Mouse (Mus musculus): ENCODE measurements around the gene 1700018B08Rik. TPM values are rescaled to one million over a fixed set of nuclear protein-coding genes. Genes with fewer than 3 reads are reported as not detected.

1700018B08Rik gene
- polyA plus RNA-seq, 1 experiment = not detected

- Histone ChIP-seq H3ac (ENCODE audit: control insufficient read depth, insufficient read length, low read depth) (no peak overlapping the region), H3K27me3 (ENCODE audit: control insufficient read depth, insufficient read depth, insufficient read length) (no peaks in the 10 kb centered on the region), H3K79me3 (ENCODE audit: low read depth) (no peaks in the 10 kb centered on the region), H3K4me3 (ENCODE audit: insufficient read depth, poor library complexity, severe bottlenecking) (no peak overlapping the region), H3K36me3 (ENCODE audit: control insufficient read depth, insufficient read depth) (no peaks in the 10 kb centered on the region), H3K79me2 (ENCODE audit: control insufficient read depth, insufficient read depth) (no peaks in the 10 kb centered on the region)
- TF ChIP-seq FOSL1 (IDR thresholded peaks at IDR 0.05; ENCODE audit: insufficient read depth, low read length, poor library complexity, severe bottlenecking) = no peak
- TF ChIP-seq CTCF (IDR thresholded peaks at IDR 0.05; ENCODE audit: control insufficient read depth, insufficient read depth, insufficient read length) = no peak
- no peak for TF ChIP-seq USF1 (IDR thresholded peaks at IDR 0.05; ENCODE audit: low read depth)
- TF ChIP-seq MAX (IDR thresholded peaks at IDR 0.05) = no peak
Observed at GRCm38 (mm10) chr8:121561636-121562345, 17.7 kb upstream of the 1700018B08Rik start.

GRCm38 (mm10) chr8:121560432-121561100 is 16.4 kb upstream of the 1700018B08Rik start:
- Histone ChIP-seq H3K79me2 (ENCODE audit: control insufficient read depth, insufficient read depth) (no peaks in the 10 kb centered on the region), H3K27me3 (ENCODE audit: control insufficient read depth, insufficient read depth, insufficient read length) (no peaks in the 10 kb centered on the region), H3K4me3 (ENCODE audit: insufficient read depth, poor library complexity, severe bottlenecking) (no peak overlapping the region), H3K36me3 (ENCODE audit: control insufficient read depth, insufficient read depth) (no peaks in the 10 kb centered on the region), H3ac (ENCODE audit: control insufficient read depth, insufficient read length, low read depth) (no peak overlapping the region), H3K79me3 (ENCODE audit: low read depth) (no peaks in the 10 kb centered on the region)
- no peak for TF ChIP-seq USF1 (IDR thresholded peaks at IDR 0.05; ENCODE audit: low read depth)
- TF ChIP-seq MYOG (IDR thresholded peaks at IDR 0.05; ENCODE audit: control insufficient read depth, extremely low read depth, insufficient read length) = no peak
- no peak for TF ChIP-seq CEBPB (IDR thresholded peaks at IDR 0.05; ENCODE audit: low read depth)
- TF ChIP-seq FOSL1 (IDR thresholded peaks at IDR 0.05; ENCODE audit: insufficient read depth, low read length, poor library complexity, severe bottlenecking) = no peak
- no peak for TF ChIP-seq MYOD1 (IDR thresholded peaks at IDR 0.05; ENCODE audit: control insufficient read depth, insufficient read length, low read depth)

GRCm38 (mm10) chr8:121559801-121560200 is 15.7 kb upstream of the 1700018B08Rik start:
- H3ac ChIP-seq (ENCODE audit: control insufficient read depth, insufficient read length, low read depth) = no peak overlapping the region
- no peaks in the 10 kb centered on the region for H3K79me3 ChIP-seq (ENCODE audit: low read depth)
- no peaks in the 10 kb centered on the region for H3K27me3 ChIP-seq (ENCODE audit: control insufficient read depth, insufficient read depth, insufficient read length)
- no peaks in the 10 kb centered on the region for H3K36me3 ChIP-seq (ENCODE audit: control insufficient read depth, insufficient read depth)
- H3K79me2 ChIP-seq (ENCODE audit: control insufficient read depth, insufficient read depth) = no peaks in the 10 kb centered on the region
- TF ChIP-seq MYOD1 (IDR thresholded peaks at IDR 0.05; ENCODE audit: control insufficient read depth, insufficient read length, low read depth) (no peak), CTCF (IDR thresholded peaks at IDR 0.05; ENCODE audit: control insufficient read depth, insufficient read depth, insufficient read length) (no peak), MYOG (IDR thresholded peaks at IDR 0.05; ENCODE audit: control insufficient read depth, extremely low read depth, insufficient read length) (no peak), MAX (IDR thresholded peaks at IDR 0.05) (no peak), USF1 (IDR thresholded peaks at IDR 0.05; ENCODE audit: low read depth) (no peak)
- H3K4me3 ChIP-seq (ENCODE audit: insufficient read depth, poor library complexity, severe bottlenecking) = no peak overlapping the region

GRCm38 (mm10) chr8:121558538-121558937 is 14.4 kb upstream of the 1700018B08Rik start:
- Histone ChIP-seq H3K27me3 (ENCODE audit: control insufficient read depth, insufficient read depth, insufficient read length) (no peaks in the 10 kb centered on the region), H3K36me3 (ENCODE audit: control insufficient read depth, insufficient read depth) (no peaks in the 10 kb centered on the region), H3K4me3 (ENCODE audit: insufficient read depth, poor library complexity, severe bottlenecking) (no peak overlapping the region), H3K79me2 (ENCODE audit: control insufficient read depth, insufficient read depth) (no peaks in the 10 kb centered on the region), H3K79me3 (ENCODE audit: low read depth) (no peaks in the 10 kb centered on the region), H3ac (ENCODE audit: control insufficient read depth, insufficient read length, low read depth) (no peak overlapping the region)
- TF ChIP-seq MYOG (IDR thresholded peaks at IDR 0.05; ENCODE audit: control insufficient read depth, extremely low read depth, insufficient read length) (no peak), FOSL1 (IDR thresholded peaks at IDR 0.05; ENCODE audit: insufficient read depth, low read length, poor library complexity, severe bottlenecking) (no peak), MYOD1 (IDR thresholded peaks at IDR 0.05; ENCODE audit: control insufficient read depth, insufficient read length, low read depth) (no peak), CEBPB (IDR thresholded peaks at IDR 0.05; ENCODE audit: low read depth) (no peak), MAX (IDR thresholded peaks at IDR 0.05) (no peak), CTCF (IDR thresholded peaks at IDR 0.05; ENCODE audit: control insufficient read depth, insufficient read depth, insufficient read length) (no peak), USF1 (IDR thresholded peaks at IDR 0.05; ENCODE audit: low read depth) (no peak)

- H3K27me3 ChIP-seq (ENCODE audit: control insufficient read depth, insufficient read depth, insufficient read length) = no peaks in the 10 kb centered on the region
- no peak overlapping the region for H3K4me3 ChIP-seq (ENCODE audit: insufficient read depth, poor library complexity, severe bottlenecking)
- H3K36me3 ChIP-seq (ENCODE audit: control insufficient read depth, insufficient read depth) = no peaks in the 10 kb centered on the region
- no peaks in the 10 kb centered on the region for H3K79me2 ChIP-seq (ENCODE audit: control insufficient read depth, insufficient read depth)
- TF ChIP-seq MAX (IDR thresholded peaks at IDR 0.05) = no peak
- TF ChIP-seq CEBPB (IDR thresholded peaks at IDR 0.05; ENCODE audit: low read depth) = no peak
- TF ChIP-seq MYOD1 (IDR thresholded peaks at IDR 0.05; ENCODE audit: control insufficient read depth, insufficient read length, low read depth) = no peak
- TF ChIP-seq FOSL1 (IDR thresholded peaks at IDR 0.05; ENCODE audit: insufficient read depth, low read length, poor library complexity, severe bottlenecking) = no peak
- TF ChIP-seq USF1 (IDR thresholded peaks at IDR 0.05; ENCODE audit: low read depth) = no peak
- TF ChIP-seq MYOG (IDR thresholded peaks at IDR 0.05; ENCODE audit: control insufficient read depth, extremely low read depth, insufficient read length) = no peak
- TF ChIP-seq CTCF (IDR thresholded peaks at IDR 0.05; ENCODE audit: control insufficient read depth, insufficient read depth, insufficient read length) = no peak
- no peak overlapping the region for H3ac ChIP-seq (ENCODE audit: control insufficient read depth, insufficient read length, low read depth)
- no peaks in the 10 kb centered on the region for H3K79me3 ChIP-seq (ENCODE audit: low read depth)
Observed at GRCm38 (mm10) chr8:121557746-121558145, 13.6 kb upstream of the 1700018B08Rik start.
